13 mouse cellular contexts compared by ENCODE assay signal in genomic region chr1:25082377-25082776, GRCm38 (mm10).
DNase-seq lines count a peak whose midpoint lies in the region; ATAC-seq lines count a peak whose summit lies in the region.
"Had no signal": no experiment of that assay in that cellular context is flagged by ENCODE, and none has a peak within 500 bp of the region (broad histone marks: within the 10 kb centered on the region; RNA-seq: fewer than 3 reads in every experiment).

No protein-coding gene starts in this region.

- no peak overlapping the region for H3K9ac ChIP-seq in hindbrain, embryonic 14.5 days
- H3K9ac ChIP-seq in forebrain, embryonic 16.5 days (replicated peaks; ENCODE audit: low read depth, low read length): no peak overlapping the region
- H3K9ac ChIP-seq in midbrain, embryonic 13.5 days (replicated peaks): no peak overlapping the region

- peaks cover 14% of the 10 kb centered on the region for H3K4me1 ChIP-seq in hindbrain, embryonic 14.5 days (replicated peaks; ENCODE audit: control insufficient read depth, insufficient read depth, low read length)
- peaks cover 8% of the 10 kb centered on the region for H3K4me1 ChIP-seq in hindbrain, embryonic 10.5 days (replicated peaks)
- peaks cover 6% of the 10 kb centered on the region for H3K4me1 ChIP-seq in forebrain, embryonic 16.5 days (replicated peaks; ENCODE audit: control insufficient read depth, insufficient read depth, low read length)
- H3K4me1 ChIP-seq in midbrain, embryonic 13.5 days (replicated peaks): peaks cover 19% of the 10 kb centered on the region
- peaks cover 8% of the 10 kb centered on the region for H3K4me1 ChIP-seq in limb, embryonic 10.5 days

- no peak for ATAC-seq in hindbrain, embryonic 14.5 days (ENCODE audit: low FRiP score)
- peak; percentile 62 for ATAC-seq in forebrain, embryonic 16.5 days
- peak; percentile 57; the same call in 1 of the 2 replicates for ATAC-seq in midbrain, embryonic 13.5 days

- H3K36me3 ChIP-seq in hindbrain, embryonic 14.5 days (replicated peaks; ENCODE audit: control insufficient read depth, insufficient read depth): no peaks in the 10 kb centered on the region
- H3K36me3 ChIP-seq in hindbrain, embryonic 10.5 days: no peaks in the 10 kb centered on the region
- H3K36me3 ChIP-seq in forebrain, embryonic 16.5 days (ENCODE audit: control insufficient read depth, insufficient read depth): no peaks in the 10 kb centered on the region
- no peaks in the 10 kb centered on the region for H3K36me3 ChIP-seq in midbrain, embryonic 13.5 days
- H3K36me3 ChIP-seq in limb, embryonic 10.5 days: no peaks in the 10 kb centered on the region

- no peak overlapping the region for H3K4me3 ChIP-seq in hindbrain, embryonic 14.5 days (replicated peaks; ENCODE audit: low read length)
- H3K4me3 ChIP-seq in hindbrain, embryonic 10.5 days: no peak overlapping the region
- no peak overlapping the region for H3K4me3 ChIP-seq in forebrain, embryonic 16.5 days (replicated peaks; ENCODE audit: low read length)
- no peak overlapping the region for H3K4me3 ChIP-seq in midbrain, embryonic 13.5 days (replicated peaks)
- no peak overlapping the region for H3K4me3 ChIP-seq in limb, embryonic 10.5 days

- DNase-seq in hindbrain, embryonic 14.5 days (ENCODE audit: low spot score): peak; percentile 60
- DNase-seq in hindbrain, embryonic 10.5 days (ENCODE audit: low spot score): no peak
- DNase-seq in brain, adult 2 months (ENCODE audit: low read depth, low spot score): peak; percentile 91
- no peak for DNase-seq in urinary bladder, postnatal 14 days (ENCODE audit: low spot score)
- DNase-seq in limb, embryonic 10.5 days (ENCODE audit: low spot score): no peak
- no peak for DNase-seq in adrenal gland, postnatal 4 days (ENCODE audit: low spot score in 2 of 2)
- DNase-seq: adrenal gland, adult 8-10 months; cerebellum, adult 9-10 months; kidney, adult 8-10 months; lung, adult 2 months; thymus, postnatal 25 days had no signal

- no peak overlapping the region for H3K27ac ChIP-seq in hindbrain, embryonic 14.5 days
- no peak overlapping the region for H3K27ac ChIP-seq in hindbrain, embryonic 10.5 days
- H3K27ac ChIP-seq in forebrain, embryonic 16.5 days (ENCODE audit: low read length): no peak overlapping the region
- no peak overlapping the region for H3K27ac ChIP-seq in midbrain, embryonic 13.5 days
- H3K27ac ChIP-seq in limb, embryonic 10.5 days: no peak overlapping the region

- H3K4me2 ChIP-seq in hindbrain, embryonic 14.5 days (replicated peaks): no peak overlapping the region
- no peak overlapping the region for H3K4me2 ChIP-seq in forebrain, embryonic 16.5 days (ENCODE audit: low read length)
- H3K4me2 ChIP-seq in midbrain, embryonic 13.5 days (replicated peaks): no peak overlapping the region

- WGBS in hindbrain, embryonic 14.5 days: 53% methylated on average over 8 of the region's 8 CpGs
- WGBS in hindbrain, embryonic 10.5 days: 69% methylated on average over 8 of the region's 8 CpGs
- 57% methylated on average over 8 of the region's 8 CpGs for WGBS in forebrain, embryonic 16.5 days
- 50% methylated on average over 8 of the region's 8 CpGs for WGBS in midbrain, embryonic 13.5 days
- WGBS in limb, embryonic 10.5 days: 86% methylated on average over 8 of the region's 8 CpGs

- H3K27me3 ChIP-seq in hindbrain, embryonic 14.5 days (ENCODE audit: control insufficient read depth, insufficient read depth, low read length): no peaks in the 10 kb centered on the region
- no peaks in the 10 kb centered on the region for H3K27me3 ChIP-seq in hindbrain, embryonic 10.5 days (ENCODE audit: insufficient read depth, poor library complexity, severe bottlenecking)
- no peaks in the 10 kb centered on the region for H3K27me3 ChIP-seq in forebrain, embryonic 16.5 days (replicated peaks; ENCODE audit: control insufficient read depth, insufficient read depth, low read length)
- no peaks in the 10 kb centered on the region for H3K27me3 ChIP-seq in midbrain, embryonic 13.5 days
- H3K27me3 ChIP-seq in limb, embryonic 10.5 days (ENCODE audit: low read depth, poor library complexity, severe bottlenecking): no peaks in the 10 kb centered on the region

- H3K9me3 ChIP-seq in hindbrain, embryonic 14.5 days (ENCODE audit: control insufficient read depth, low read length): no peaks in the 10 kb centered on the region
- no peaks in the 10 kb centered on the region for H3K9me3 ChIP-seq in hindbrain, embryonic 10.5 days
- no peaks in the 10 kb centered on the region for H3K9me3 ChIP-seq in forebrain, embryonic 16.5 days (ENCODE audit: control insufficient read depth, low read length)
- H3K9me3 ChIP-seq in midbrain, embryonic 13.5 days: no peaks in the 10 kb centered on the region
- H3K9me3 ChIP-seq in limb, embryonic 10.5 days (replicated peaks): no peaks in the 10 kb centered on the region

Comparison
In these comparisons a context has a peak if more than half of its experiments do, and no peak if none do; other contexts are left out.
1. DNase-seq: peak in hindbrain, embryonic 14.5 days (single experiment) and brain, adult 2 months (single experiment); none in hindbrain, embryonic 10.5 days (single experiment), urinary bladder, postnatal 14 days (single experiment), limb, embryonic 10.5 days (single experiment) and adrenal gland, postnatal 4 days (0 of 2).